Mouse (Mus musculus) leukemia stem cell, adult 10-12 weeks (primary cell): Measurements from ENCODE around the gene Brap. TPM values are rescaled to one million over a fixed set of nuclear protein-coding genes. Genes with fewer than 3 reads are reported as not detected.

ENCODE experiments used
- polyA plus RNA-seq: library from polyadenylated mRNA; stranded (reverse); fragments of >175 nt; gene quantifications from 2 replicates; pipeline ENCODE4 v1.2.3, GENCODE M21; 2012; ENCODE audit warnings: low replicate concordance

The Brap gene
- polyA plus RNA-seq: 8.3 and 14.7 TPM in 2 replicates

DNA sequence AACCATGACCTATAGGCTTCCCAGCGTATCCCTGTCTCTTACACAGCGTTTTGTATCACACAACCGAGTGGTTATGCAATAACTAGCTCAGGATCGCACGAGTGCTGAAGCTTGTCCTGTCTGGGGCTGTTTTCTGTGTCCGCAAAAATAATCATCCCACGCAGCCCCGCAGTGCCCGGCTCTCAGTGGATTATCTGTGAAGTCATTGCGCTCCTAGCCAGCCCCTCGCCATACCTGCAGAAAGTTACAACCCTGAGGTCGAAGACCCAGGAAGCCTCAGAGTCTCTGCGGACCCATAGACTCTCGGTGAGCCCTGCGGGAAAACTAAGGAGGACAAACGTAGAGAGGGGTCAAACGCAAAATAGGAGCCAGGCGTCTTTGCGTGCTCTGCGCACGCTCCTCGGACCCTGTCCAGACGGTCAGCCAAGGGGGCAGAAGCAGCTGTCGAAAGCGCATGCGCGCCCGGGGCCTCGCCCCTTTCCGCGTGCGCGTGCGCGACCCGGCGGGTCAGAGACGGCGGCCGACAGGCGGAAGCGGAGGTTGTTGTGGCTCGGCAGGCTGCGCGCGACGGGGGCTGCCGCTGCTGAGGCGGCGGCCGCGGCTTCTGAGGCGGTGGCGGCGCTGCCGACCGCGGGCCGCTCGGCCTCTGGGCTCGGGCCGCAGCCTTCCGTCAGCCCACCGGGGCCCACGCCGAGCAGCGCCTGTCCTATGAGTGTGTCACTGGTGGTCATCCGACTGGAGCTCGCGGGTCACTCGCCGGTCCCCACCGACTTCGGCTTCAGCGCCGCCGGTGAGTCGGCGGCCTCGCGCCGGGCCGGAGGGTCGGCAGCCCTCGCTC, at the start of gene Brap, which contains the start of gene Acad10:
Brap (plus strand) TSS at position 505 of the 838 bp plus-strand sequence.
Acad10 (minus strand) TSS at position 456 of the 838 bp plus-strand sequence.

DNA sequence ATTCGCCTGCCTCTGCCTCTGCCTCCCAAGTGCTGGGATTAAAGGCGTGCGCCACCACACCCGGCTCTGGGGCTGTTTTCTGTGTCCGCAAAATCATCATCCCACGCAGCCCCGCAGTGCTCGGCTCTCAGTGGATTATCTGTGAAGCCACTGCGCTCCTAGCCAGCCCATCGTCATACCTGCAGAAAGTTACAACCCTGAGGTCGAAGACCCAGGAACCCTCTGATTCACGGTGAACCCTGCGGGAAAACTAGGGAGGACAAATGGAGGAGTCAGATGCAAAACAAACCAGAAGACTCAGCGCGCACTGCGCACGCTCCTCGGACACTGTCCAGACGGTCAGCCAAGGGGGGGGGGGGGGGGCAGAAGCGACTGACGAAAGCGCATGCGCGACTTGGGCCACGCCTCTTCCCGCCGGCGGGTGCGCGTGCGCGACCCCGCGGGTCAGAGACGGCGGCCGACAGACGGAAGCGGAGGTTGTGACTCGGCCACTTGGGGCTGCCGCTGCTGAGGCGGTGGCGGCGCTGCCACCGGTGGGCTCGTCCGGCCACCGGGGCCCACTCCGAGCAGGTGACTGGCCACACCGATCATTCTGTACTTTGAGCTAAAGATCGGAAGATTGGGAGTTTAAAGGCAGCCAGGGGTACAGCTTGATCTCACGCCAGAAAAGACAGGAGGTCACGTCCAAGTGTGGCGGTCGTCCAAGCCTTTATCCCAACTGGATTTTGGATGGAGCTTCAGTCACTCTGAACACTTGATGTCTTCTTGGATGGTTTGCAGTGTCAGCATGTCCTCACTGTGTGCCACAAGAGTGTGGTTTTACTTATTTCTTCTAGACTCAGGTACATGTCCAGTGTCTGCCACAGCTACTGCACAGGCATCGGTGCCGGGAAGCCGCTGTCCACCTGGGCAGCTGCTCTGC, 41.5 kb upstream of the Brap start, which contains the start of gene Acad12:
Acad12 (minus strand) TSS at position 347 of the 922 bp plus-strand sequence.

DNA sequence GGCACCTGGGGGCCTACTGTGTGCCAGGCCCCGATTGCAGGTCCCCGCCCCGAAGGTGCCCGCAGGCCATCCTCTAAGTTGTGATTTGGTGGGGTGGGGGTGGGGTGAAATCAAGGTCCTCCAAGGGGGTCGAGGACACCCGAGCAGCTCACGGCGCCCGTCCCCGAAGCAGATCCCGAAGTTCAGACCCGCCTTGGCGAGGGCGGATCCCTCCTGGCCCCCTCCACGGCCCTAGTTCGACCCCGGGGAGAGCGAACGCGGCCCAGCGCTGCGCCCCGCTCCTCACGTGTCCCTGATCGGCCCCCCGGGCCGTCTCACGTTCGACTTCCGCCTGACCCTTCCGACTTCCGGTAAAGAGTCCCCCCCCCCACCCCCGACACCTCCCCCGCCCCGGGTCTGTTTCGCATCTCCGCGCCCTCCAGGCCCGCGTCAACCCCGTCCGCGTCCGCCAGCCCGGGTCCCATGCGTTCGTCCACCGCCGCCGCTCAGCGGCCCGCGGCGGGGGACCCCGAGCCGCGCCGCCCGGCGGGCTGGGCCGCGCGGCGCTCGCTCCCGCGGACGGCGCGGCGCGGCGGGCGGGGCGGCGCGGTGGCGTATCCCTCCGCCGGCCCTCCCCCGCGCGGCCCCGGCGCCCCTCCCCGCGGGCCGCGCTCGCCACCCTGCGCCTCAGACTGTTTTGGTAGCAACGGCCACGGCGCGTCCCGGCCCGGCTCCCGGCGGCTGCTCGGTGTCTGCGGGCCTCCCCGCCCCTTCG, 51.0 kb downstream of the Brap start, which contains the start of gene Atxn2:
Atxn2 (plus strand) TSS at position 164 of the 754 bp plus-strand sequence.

Other genes with a start within 250 kb of the Brap start
- 0.27 and 1.1 TPM in 2 replicates for gene Tmem116, start 208.7 kb upstream of the Brap start, polyA plus RNA-seq
- gene Erp29, start 208.1 kb upstream of the Brap start, polyA plus RNA-seq: 380 and 386 TPM in 2 replicates
- not detected in 2 replicates for gene Adam1b, start 157.1 kb upstream of the Brap start, polyA plus RNA-seq
- gene Adam1a, start 115.1 kb upstream of the Brap start, polyA plus RNA-seq: 0.09 and 0.36 TPM in 2 replicates
- gene Gm42878, start 115.1 kb upstream of the Brap start, polyA plus RNA-seq: not detected in 2 replicates
- 24.9 and 74.3 TPM in 2 replicates for gene Mapkapk5, start 114.7 kb upstream of the Brap start, polyA plus RNA-seq
- 271 and 273 TPM in 2 replicates for gene Aldh2, start 66.7 kb upstream of the Brap start, polyA plus RNA-seq
- 0.84 and 0.98 TPM in 2 replicates for gene Acad12, start 41.6 kb upstream of the Brap start, polyA plus RNA-seq
- gene Acad10, start within 50 bp of the Brap start, polyA plus RNA-seq: 1.9 and 2.3 TPM in 2 replicates
- gene Atxn2, start 50.8 kb downstream of the Brap start, polyA plus RNA-seq: 43.5 and 96.5 TPM in 2 replicates
- 156 and 416 TPM in 2 replicates for gene Sh2b3, start 177.1 kb downstream of the Brap start, polyA plus RNA-seq
- 16.1 and 62.8 TPM in 2 replicates for gene Pheta1, start 188.4 kb downstream of the Brap start, polyA plus RNA-seq